Mouse (Mus musculus) splenic B cell, adult 2 months (primary cell): ENCODE measurements at regions not wholly inside any gene's neighbourhood (a gene's known extent, or its start where the extent isn't known, plus 50 kb on each side); places are given as distances from the start of the nearest gene placed in this dataset.

Source experiments
- DNase-seq: peaks from one replicate; pipeline ENCODE4 v3.0.0-alpha.2; 2011; ENCODE audit warnings: low read depth, low spot score
- H3K27me3 ChIP-seq: 2 replicates; pipeline ENCODE4 v1.6.1; 2012; ENCODE audit warnings: mild to moderate bottlenecking, low read length, moderate library complexity, mixed read lengths; ENCODE audit not compliant: control insufficient read depth, poor library complexity, insufficient read depth, severe bottlenecking
- H3K36me3 ChIP-seq: 2 replicates; pipeline ENCODE4 v1.6.1; 2012; ENCODE audit warnings: mild to moderate bottlenecking, low read length, moderate library complexity, mixed read lengths; ENCODE audit not compliant: control insufficient read depth, poor library complexity, insufficient read depth, severe bottlenecking

- DNase-seq, result no peak
- no peaks in the 10 kb centered on the region for H3K36me3 ChIP-seq
- H3K27me3 ChIP-seq, result no peaks in the 10 kb centered on the region
Measured at GRCm38 (mm10) chr7:73317574-73317973, 57.7 kb upstream of the Rgma start.

DNA sequence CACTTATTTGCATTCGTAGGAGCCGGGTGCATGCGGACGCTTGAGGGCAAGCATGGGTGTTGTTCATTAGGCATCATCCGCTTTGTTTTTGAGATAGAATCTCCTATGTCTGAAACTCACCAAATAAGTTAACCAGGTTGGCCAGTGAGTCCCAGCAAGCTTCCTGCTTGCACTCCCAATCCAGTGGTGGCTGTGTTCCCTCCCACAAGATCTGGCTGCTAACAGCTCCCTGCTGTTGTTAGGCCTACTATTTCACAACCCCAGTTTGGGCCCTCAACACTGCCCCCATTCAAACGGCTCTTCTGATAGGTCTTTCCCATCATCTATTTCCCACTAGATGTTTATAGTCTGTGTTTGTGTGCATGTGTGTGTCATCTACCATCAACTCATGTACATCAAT is 56.3 kb upstream of the Rgma start:
- H3K27me3 ChIP-seq, result no peaks in the 10 kb centered on the region
- no peaks in the 10 kb centered on the region for H3K36me3 ChIP-seq
- DNase-seq, result no peak

DNA sequence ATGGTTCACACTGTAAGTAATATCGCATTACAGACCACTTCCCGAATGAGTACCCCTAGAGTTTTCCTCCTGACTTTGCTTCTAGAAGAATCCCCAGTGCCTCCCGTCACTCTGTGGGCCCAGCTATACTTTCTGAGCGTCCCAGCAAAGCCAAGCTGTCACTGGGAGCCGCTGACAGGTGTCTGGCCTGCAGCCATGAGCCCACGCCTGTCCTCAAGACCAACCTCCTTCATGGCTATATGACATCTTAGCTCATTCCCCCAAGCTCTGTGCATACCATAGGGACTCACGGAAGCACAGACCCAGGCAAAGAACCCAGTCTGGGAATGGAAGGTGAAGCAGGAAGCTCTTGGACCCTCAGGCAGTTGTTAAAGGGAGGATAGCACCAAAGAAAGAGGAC is 55.3 kb upstream of the Rgma start:
- no peak for DNase-seq
- no peaks in the 10 kb centered on the region for H3K27me3 ChIP-seq
- no peaks in the 10 kb centered on the region for H3K36me3 ChIP-seq

GRCm38 (mm10) chr7:73322466-73323151 is 52.7 kb upstream of the Rgma start:
- Histone ChIP-seq H3K36me3 (no peaks in the 10 kb centered on the region), H3K27me3 (no peaks in the 10 kb centered on the region)
- no peak for DNase-seq

GRCm38 (mm10) chr7:73323556-73323955 is 51.8 kb upstream of the Rgma start:
- Histone ChIP-seq H3K27me3 (no peaks in the 10 kb centered on the region), H3K36me3 (no peaks in the 10 kb centered on the region)
- no peak for DNase-seq

DNA sequence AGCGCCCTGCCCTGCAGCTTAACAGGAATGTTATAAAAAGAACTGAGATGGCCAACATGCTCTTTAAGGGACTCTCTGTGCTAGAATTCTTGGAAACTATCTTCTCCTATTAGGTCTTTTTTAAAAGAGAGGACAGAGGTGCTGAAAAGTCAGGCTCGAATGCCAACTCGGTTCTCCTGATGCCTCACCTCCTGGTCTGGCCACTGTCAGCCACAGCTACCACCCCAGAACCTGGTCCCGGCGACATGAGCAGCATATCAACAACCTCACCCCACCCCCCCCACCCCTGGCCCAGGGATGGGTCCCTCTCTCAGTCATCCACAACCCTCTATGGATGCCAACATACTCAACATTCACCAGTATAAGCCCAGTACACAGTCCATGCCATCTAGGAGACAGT is 49.8 kb upstream of the Rgma start:
- no peaks in the 10 kb centered on the region for H3K36me3 ChIP-seq
- no peaks in the 10 kb centered on the region for H3K27me3 ChIP-seq
- no peak for DNase-seq
